Mouse (Mus musculus): ENCODE measurements around the gene Nr1i2.

DNA sequence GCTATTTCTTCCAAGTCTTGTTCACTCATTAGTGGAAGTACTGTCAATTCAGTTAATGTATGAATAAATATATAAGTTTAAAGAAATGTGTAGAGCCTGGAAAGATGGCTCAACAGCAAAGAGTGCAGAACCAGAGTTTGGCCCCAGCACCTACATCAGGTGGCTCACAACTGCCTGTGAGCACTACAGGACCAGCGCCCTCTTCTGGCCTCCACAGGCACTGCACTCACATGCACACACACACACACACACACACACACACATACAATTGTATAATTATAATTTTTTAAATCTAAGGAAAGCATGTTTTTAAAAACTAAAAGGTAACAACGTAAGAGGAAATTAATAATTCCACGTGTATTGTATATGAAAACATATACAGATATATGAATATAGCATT, 34.7 kb upstream of the Nr1i2 start:
- TF ChIP-seq CTCF (conservative IDR thresholded peaks at IDR 0.05; ENCODE audit: insufficient read depth, insufficient read length, low read depth, low read length) (no peak), POLR2A (IDR thresholded peaks at IDR 0.05; ENCODE audit: low read depth, low read length) (no peak)
